Mouse (Mus musculus): ENCODE results near the gene Dnajc5g. TPM values are rescaled to one million over a fixed set of nuclear protein-coding genes. Genes with fewer than 3 reads are reported as not detected.
A peak's percentile ranks its signal among the peaks of the same experiment; 100 is the strongest.

The Dnajc5g gene
- polyA plus RNA-seq, 1 experiment from 2014 or later, result not detected

DNA sequence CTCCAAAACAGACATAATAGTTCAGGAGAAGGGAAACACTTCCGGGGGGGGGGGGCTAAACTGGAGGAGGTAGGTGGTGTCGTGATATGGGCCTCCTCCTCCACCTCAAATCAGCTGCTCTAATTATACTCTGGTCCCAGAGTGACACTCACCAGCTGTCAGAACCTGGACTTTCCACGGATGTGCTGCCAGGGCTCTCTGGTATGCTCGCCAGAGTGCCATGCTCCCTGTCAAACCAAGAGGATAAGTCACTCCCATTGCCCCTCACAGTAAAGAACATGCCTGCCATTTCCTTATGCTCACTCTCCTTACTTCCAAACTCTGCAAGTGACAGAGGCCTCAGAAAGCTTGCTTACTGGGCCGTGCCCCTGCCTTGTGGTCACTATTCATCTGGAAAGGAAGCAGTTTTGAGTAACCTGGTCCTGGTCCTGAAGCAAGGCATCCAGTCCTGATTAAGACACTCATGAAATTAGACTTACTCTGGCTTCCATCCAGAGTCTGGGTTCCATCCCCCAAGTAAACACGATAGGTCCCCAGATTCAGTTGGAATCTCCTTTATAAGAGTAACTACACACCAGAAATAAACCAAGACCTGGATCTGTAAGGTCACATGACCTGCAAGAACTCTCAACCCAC, 47.5 kb downstream of the Dnajc5g start:
- WGBS, result 34% methylated on average over 6 of the region's 6 CpGs
- Histone ChIP-seq H3K4me2 (peak overlapping the region; percentile 89), H3K9me3 (ENCODE audit: low read depth, low read length) (no peaks in the 10 kb centered on the region), H3K4me1 (ENCODE audit: insufficient read depth) (no peaks in the 10 kb centered on the region), H3K9ac (peak overlapping the region; percentile 63), H3K36me3 (ENCODE audit: insufficient read depth) (peaks cover 32% of the 10 kb centered on the region), H3K27me3 (ENCODE audit: insufficient read depth, low read length) (no peaks in the 10 kb centered on the region), H3K27ac (ENCODE audit: low read depth) (peak overlapping the region; percentile 4; the same call in 1 of the 2 replicates), H3K4me3 (ENCODE audit: low read depth, low read length) (peak overlapping the region; percentile 63)
- ATAC-seq (ENCODE audit: insufficient read depth) (0 out of 2 replicates have a peak, but pooled peaks have one; percentile 7), DNase-seq (no peak)
- TF ChIP-seq CTCF (IDR thresholded peaks at IDR 0.05; ENCODE audit: low read depth), result no peak

DNA sequence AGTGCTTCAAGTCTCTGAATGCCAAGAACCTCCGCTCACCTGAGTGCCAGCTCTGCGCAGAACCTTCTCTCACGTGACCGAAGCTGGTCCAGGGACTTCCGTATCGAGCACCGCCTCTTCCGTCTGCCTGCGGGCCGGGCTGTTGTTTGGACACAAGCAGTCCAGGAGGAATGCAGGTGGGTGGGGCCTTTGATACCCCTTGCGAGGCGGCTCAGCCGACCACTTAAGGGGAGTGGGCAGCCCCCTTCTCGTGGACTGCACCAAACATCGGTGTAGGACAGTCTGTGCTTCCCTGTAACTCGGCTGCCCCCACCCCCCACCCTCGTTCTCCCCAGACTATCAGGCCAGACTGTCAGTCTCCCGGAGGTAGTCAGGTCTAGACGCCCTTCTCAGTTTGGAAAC, 48.1 kb downstream of the Dnajc5g start, which contains the start of gene Mpv17:
Gene Mpv17, minus strand, starts transcription at position 100 of the 402 bp plus-strand sequence.
- Histone ChIP-seq H3K4me2 (peak within 1 kb of the TSS; percentile 89), H3K27ac (ENCODE audit: low read depth) (peak within 1 kb of the TSS; percentile 71), H3K4me3 (ENCODE audit: low read depth, low read length) (peak within 1 kb of the TSS; percentile 63), H3K36me3 (ENCODE audit: insufficient read depth) (peaks cover 37% of the 10 kb centered on the region), H3K9ac (peak within 1 kb of the TSS; percentile 63), H3K9me3 (ENCODE audit: low read depth, low read length) (no peaks in the 10 kb centered on the region), H3K4me1 (ENCODE audit: insufficient read depth) (no peaks in the 10 kb centered on the region), H3K27me3 (ENCODE audit: insufficient read depth, low read length) (no peaks in the 10 kb centered on the region)
- DNase-seq (peak; percentile 91), ATAC-seq (ENCODE audit: insufficient read depth) (peak; percentile 90)
- WGBS, result 0% methylated on average over 19 of the region's 19 CpGs
- TF ChIP-seq CTCF (IDR thresholded peaks at IDR 0.05; ENCODE audit: low read depth), result no peak

Other genes starting within 250 kb of the Dnajc5g start
- 72.3 and 72.5 TPM in 2 replicates for gene Tmem214, start 238.3 kb upstream of the Dnajc5g start, polyA plus RNA-seq (2014; fragmentation: Nextera tagmentation; extraction: Ambion mirVana)
- gene Agbl5, start 217.6 kb upstream of the Dnajc5g start, polyA plus RNA-seq (2014; fragmentation: Nextera tagmentation; extraction: Ambion mirVana), result 25.2 and 26.0 TPM in 2 replicates
- gene Ost4, start 198.5 kb upstream of the Dnajc5g start, polyA plus RNA-seq (2014; fragmentation: Nextera tagmentation; extraction: Ambion mirVana), result 472 and 477 TPM in 2 replicates
- 162 and 185 TPM in 2 replicates for gene Emilin1, start 192.9 kb upstream of the Dnajc5g start, polyA plus RNA-seq (2014; fragmentation: Nextera tagmentation; extraction: Ambion mirVana)
- 13.0 and 15.0 TPM in 2 replicates for gene Khk, start 184.9 kb upstream of the Dnajc5g start, polyA plus RNA-seq (2014; fragmentation: Nextera tagmentation; extraction: Ambion mirVana)
- gene Cgref1, start 160.7 kb upstream of the Dnajc5g start, polyA plus RNA-seq (2014; fragmentation: Nextera tagmentation; extraction: Ambion mirVana), result 2.3 and 2.6 TPM in 2 replicates
- gene Preb, start 145.9 kb upstream of the Dnajc5g start, polyA plus RNA-seq (2014; fragmentation: Nextera tagmentation; extraction: Ambion mirVana), result 79.8 and 99.6 TPM in 2 replicates
- gene Tcf23, start 137.6 kb upstream of the Dnajc5g start, polyA plus RNA-seq (2014; fragmentation: Nextera tagmentation; extraction: Ambion mirVana), result 0.16 and 0.25 TPM in 2 replicates
- 148 and 159 TPM in 2 replicates for gene Atraid, start 58.0 kb upstream of the Dnajc5g start, polyA plus RNA-seq (2014; fragmentation: Nextera tagmentation; extraction: Ambion mirVana)
- gene Slc5a6, start 57.4 kb upstream of the Dnajc5g start, polyA plus RNA-seq (2014; fragmentation: Nextera tagmentation; extraction: Ambion mirVana), result 7.2 and 8.0 TPM in 2 replicates
- gene Cad, start 51.5 kb upstream of the Dnajc5g start, polyA plus RNA-seq (2014; fragmentation: Nextera tagmentation; extraction: Ambion mirVana), result 38.0 and 43.4 TPM in 2 replicates
- 0.38 TPM in 1 of 2 replicates, not detected in the other for gene Slc30a3, start 2.0 kb downstream of the Dnajc5g start, polyA plus RNA-seq (2014; fragmentation: Nextera tagmentation; extraction: Ambion mirVana)
- 0.30 TPM in 1 of 2 replicates, not detected in the other for gene Trim54, start 10.4 kb downstream of the Dnajc5g start, polyA plus RNA-seq (2014; fragmentation: Nextera tagmentation; extraction: Ambion mirVana)
- not detected in 2 replicates for gene Ucn, start 32.5 kb downstream of the Dnajc5g start, polyA plus RNA-seq (2014; fragmentation: Nextera tagmentation; extraction: Ambion mirVana)
- gene Mpv17, start 48.0 kb downstream of the Dnajc5g start, polyA plus RNA-seq (2014; fragmentation: Nextera tagmentation; extraction: Ambion mirVana), result 55.3 and 58.3 TPM in 2 replicates
- gene Gm29609, start 73.6 kb downstream of the Dnajc5g start, polyA plus RNA-seq (2014; fragmentation: Nextera tagmentation; extraction: Ambion mirVana), result 0.68 and 0.92 TPM in 2 replicates
- gene Gtf3c2, start 73.9 kb downstream of the Dnajc5g start, polyA plus RNA-seq (2014; fragmentation: Nextera tagmentation; extraction: Ambion mirVana), result 74.1 and 78.6 TPM in 2 replicates
- gene Snx17, start 86.9 kb downstream of the Dnajc5g start, polyA plus RNA-seq (2014; fragmentation: Nextera tagmentation; extraction: Ambion mirVana), result 130 and 131 TPM in 2 replicates
- 64.2 and 70.6 TPM in 2 replicates for gene Eif2b4, start 87.1 kb downstream of the Dnajc5g start, polyA plus RNA-seq (2014; fragmentation: Nextera tagmentation; extraction: Ambion mirVana)
- 5.4 and 7.1 TPM in 2 replicates for gene Zfp513, start 96.0 kb downstream of the Dnajc5g start, polyA plus RNA-seq (2014; fragmentation: Nextera tagmentation; extraction: Ambion mirVana)
- 144 and 148 TPM in 2 replicates for gene Ppm1g, start 114.4 kb downstream of the Dnajc5g start, polyA plus RNA-seq (2014; fragmentation: Nextera tagmentation; extraction: Ambion mirVana)
- 158 and 165 TPM in 2 replicates for gene Nrbp1, start 134.6 kb downstream of the Dnajc5g start, polyA plus RNA-seq (2014; fragmentation: Nextera tagmentation; extraction: Ambion mirVana)
- gene Gm9970, start 134.9 kb downstream of the Dnajc5g start, polyA plus RNA-seq (2014; fragmentation: Nextera tagmentation; extraction: Ambion mirVana), result 0.37 and 0.38 TPM in 2 replicates
- 31.1 and 32.0 TPM in 2 replicates for gene Krtcap3, start 145.4 kb downstream of the Dnajc5g start, polyA plus RNA-seq (2014; fragmentation: Nextera tagmentation; extraction: Ambion mirVana)
- gene Ift172, start 184.8 kb downstream of the Dnajc5g start, polyA plus RNA-seq (2014; fragmentation: Nextera tagmentation; extraction: Ambion mirVana), result 32.3 and 36.4 TPM in 2 replicates
- gene Fndc4, start 189.8 kb downstream of the Dnajc5g start, polyA plus RNA-seq (2014; fragmentation: Nextera tagmentation; extraction: Ambion mirVana), result 58.5 and 68.6 TPM in 2 replicates
- 0.34 TPM in 1 of 2 replicates, not detected in the other for gene Gckr, start 191.2 kb downstream of the Dnajc5g start, polyA plus RNA-seq (2014; fragmentation: Nextera tagmentation; extraction: Ambion mirVana)

All from lung, embryonic 14.5 days (tissue).